Mouse (Mus musculus) bone marrow, adult 2 months (tissue): ENCODE data around the gene Clnk.

Experiments
- CTCF ChIP-seq: fragments of 200-500 bp; IDR thresholded peaks from 2 replicates; pipeline ENCODE4 v1.5.1; 2011; ENCODE audit warnings: low read length, control low read depth; ENCODE audit not compliant: control insufficient read depth, insufficient read depth
- POLR2A ChIP-seq: fragments of 200-500 bp; IDR thresholded peaks from 2 replicates; pipeline ENCODE4 v1.6.1; 2011; ENCODE audit warnings: low read depth, mild to moderate bottlenecking, control low read depth, low read length, borderline replicate concordance; ENCODE audit not compliant: control insufficient read depth

DNA sequence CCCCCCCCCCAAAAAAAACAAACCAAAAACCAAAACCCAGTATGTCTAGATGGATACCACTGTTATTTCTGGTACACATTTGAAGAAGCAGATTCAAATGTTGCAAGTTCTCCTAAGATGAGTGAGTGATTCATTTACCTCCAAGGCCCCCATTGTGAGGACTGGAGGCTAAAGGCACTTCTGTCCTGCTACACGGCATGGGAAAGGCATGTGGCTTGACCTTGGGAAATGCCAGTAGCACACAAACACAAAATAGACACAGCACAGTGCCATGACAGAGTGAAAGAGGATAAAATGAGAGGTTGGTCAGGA lies 4.8 kb upstream of the Clnk start:
- no peak for TF ChIP-seq POLR2A
- no peak for TF ChIP-seq CTCF
